Mouse (Mus musculus) liver, postnatal 0 days (tissue): ENCODE data around the gene Ybx2.

Experiments
- CTCF ChIP-seq: sonication (generic); IDR thresholded peaks from 2 replicates; pipeline ENCODE4 v1.5.1; 2016; ENCODE audit warnings: antibody characterized with exemption, low read depth
- EP300 ChIP-seq: IDR thresholded peaks from 2 replicates; pipeline ENCODE4 v1.6.1; 2016; ENCODE audit warnings: antibody characterized with exemption, low read depth, mild to moderate bottlenecking

DNA sequence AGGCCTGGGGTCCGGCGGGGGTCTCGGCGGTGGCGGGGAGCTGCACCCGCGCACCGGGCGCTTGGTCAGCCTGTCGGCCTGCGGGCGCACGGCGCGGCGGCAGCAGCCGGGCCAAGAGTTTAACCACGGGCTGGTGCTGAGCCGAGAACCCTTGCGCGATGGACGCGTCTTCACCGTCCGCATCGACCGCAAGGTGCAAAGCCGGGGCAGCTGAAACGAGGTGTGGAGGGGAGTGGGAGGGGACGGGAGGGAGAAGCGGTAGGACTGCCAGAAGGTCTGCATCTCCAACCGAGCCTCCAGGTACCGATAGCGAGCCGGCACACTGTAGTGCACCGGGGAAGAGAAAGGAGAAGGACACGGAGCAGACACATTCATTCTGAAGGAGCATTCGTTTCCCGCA is 33.6 kb upstream of the Ybx2 start:
- TF ChIP-seq CTCF (no peak), EP300 (no peak)
